Mouse (Mus musculus) MEL (cell line): ENCODE data around the gene Pard3. TPM values are rescaled to one million over a fixed set of nuclear protein-coding genes. Genes with fewer than 3 reads are reported as not detected.

Experiments
- DNase-seq: peaks from one replicate; pipeline ENCODE4 v3.0.0; 2011; ENCODE audit warnings: low read depth, low spot score
- H3K27ac ChIP-seq: 2 replicates; pipeline ENCODE4 v1.5.1; 2012; ENCODE audit warnings: low read depth, mild to moderate bottlenecking, control low read depth, low read length, moderate library complexity; ENCODE audit not compliant: control insufficient read depth
- H3K27me3 ChIP-seq, 2 experiments: fragments of 150-350 bp in 1 of 2; sonication (generic) in 1 of 2; 2 replicates each; pipeline ENCODE4 v1.6.1; 2012; ENCODE audit warnings: low read length in 2 of 2, mild to moderate bottlenecking in 2 of 2, improper control_type of control experiment in 1 of 2, moderate library complexity in 1 of 2; ENCODE audit not compliant: insufficient read depth in 2 of 2, control insufficient read depth in 1 of 2
- H3K36me3 ChIP-seq, 2 experiments: 2 replicates each; pipeline ENCODE4 v1.6.1; 2012 to 2014; ENCODE audit warnings: low read length in 2 of 2, improper control_type of control experiment in 1 of 2, inconsistent platforms in 1 of 2, mild to moderate bottlenecking in 1 of 2; ENCODE audit not compliant: insufficient read depth in 2 of 2, control insufficient read depth in 1 of 2
- H3K4me1 ChIP-seq, 2 experiments: fragments of 150-350 bp in 1 of 2; sonication (generic) in 1 of 2; 2 replicates each; pipeline ENCODE4 v1.6.1; 2012; ENCODE audit warnings: low read length in 2 of 2, improper control_type of control experiment in 1 of 2, mild to moderate bottlenecking in 1 of 2; ENCODE audit not compliant: insufficient read depth in 2 of 2, control insufficient read depth in 1 of 2
- H3K4me3 ChIP-seq, 2 experiments: fragments of 150-350 bp in 1 of 2; sonication (generic) in 1 of 2; 2 replicates each; pipeline ENCODE4 v1.5.1; 2012; ENCODE audit warnings: low read depth in 2 of 2, low read length in 2 of 2, mild to moderate bottlenecking in 2 of 2, moderate library complexity in 2 of 2, control low read depth in 1 of 2, improper control_type of control experiment in 1 of 2; ENCODE audit not compliant: control insufficient read depth in 1 of 2, insufficient read depth in 1 of 2
- H3K79me2 ChIP-seq: 2 replicates; pipeline ENCODE4 v1.6.1; 2012; ENCODE audit warnings: mild to moderate bottlenecking, low read length, moderate library complexity; ENCODE audit not compliant: control insufficient read depth, poor library complexity, insufficient read depth
- H3K9ac ChIP-seq: 2 replicates; pipeline ENCODE4 v1.6.1; 2012; ENCODE audit warnings: low read depth, mild to moderate bottlenecking, control low read depth, low read length, moderate library complexity; ENCODE audit not compliant: control insufficient read depth, poor library complexity, severe bottlenecking
- H3K9me3 ChIP-seq: fragments of 150-350 bp; sonication (generic); replicated peaks from 2 replicates; pipeline ENCODE4 v1.6.1; 2012; ENCODE audit warnings: mild to moderate bottlenecking, low read length, improper control_type of control experiment, moderate library complexity; ENCODE audit not compliant: insufficient read depth
- BHLHE40 ChIP-seq: IDR thresholded peaks from 2 replicates; pipeline ENCODE4 v1.6.1; 2012; ENCODE audit warnings: low read depth, mild to moderate bottlenecking, inconsistent platforms, low read length, improper control_type of control experiment, borderline replicate concordance
- CTCF ChIP-seq, 3 experiments: IDR thresholded peaks in 2 of 3; conservative IDR thresholded peaks in 1 of 3; 2 replicates each; pipeline ENCODE4 v1.5.1; 2011 to 2012; ENCODE audit warnings: low read length in 3 of 3, low read depth in 2 of 3, mild to moderate bottlenecking in 2 of 3, improper control_type of control experiment in 1 of 3, inconsistent platforms in 1 of 3, mixed read lengths in 1 of 3, moderate library complexity in 1 of 3; ENCODE audit not compliant: control insufficient read depth in 1 of 3, insufficient read depth in 1 of 3, poor library complexity in 1 of 3, severe bottlenecking in 1 of 3
- E2F4 ChIP-seq: IDR thresholded peaks from 2 replicates; pipeline ENCODE4 v1.6.1; 2011; ENCODE audit warnings: low read depth, low read length, improper control_type of control experiment, borderline replicate concordance
- ELF1 ChIP-seq: IDR thresholded peaks from 2 replicates; pipeline ENCODE4 v1.6.1; 2014; ENCODE audit warnings: low read depth, mild to moderate bottlenecking, inconsistent platforms, low read length, improper control_type of control experiment, moderate library complexity
- ETS1 ChIP-seq: IDR thresholded peaks from 2 replicates; pipeline ENCODE4 v1.6.1; 2012; ENCODE audit warnings: low read depth, mild to moderate bottlenecking, inconsistent platforms, low read length, improper control_type of control experiment, moderate library complexity
- GABPA ChIP-seq: IDR thresholded peaks from 2 replicates; pipeline ENCODE4 v1.6.1; 2012; ENCODE audit warnings: low read depth, mild to moderate bottlenecking, inconsistent platforms, low read length, improper control_type of control experiment, moderate library complexity
- GATA1 ChIP-seq: IDR thresholded peaks from 2 replicates; pipeline ENCODE4 v1.6.1; 2011; ENCODE audit warnings: low read depth, low read length, improper control_type of control experiment
- HCFC1 ChIP-seq: IDR thresholded peaks from 2 replicates; pipeline ENCODE4 v1.6.1; 2012; ENCODE audit warnings: low read depth, mild to moderate bottlenecking, inconsistent platforms, low read length, improper control_type of control experiment, moderate library complexity
- KAT2A ChIP-seq: conservative IDR thresholded peaks from 2 replicates; pipeline ENCODE4 v1.6.1; 2012; ENCODE audit warnings: low read depth, low read length, improper control_type of control experiment, inconsistent platforms
- MAX ChIP-seq: IDR thresholded peaks from 2 replicates; pipeline ENCODE4 v1.6.1; 2011; ENCODE audit warnings: low read length, improper control_type of control experiment
- NRF1 ChIP-seq: IDR thresholded peaks from 2 replicates; pipeline ENCODE4 v1.6.1; 2014; ENCODE audit warnings: low read depth, mild to moderate bottlenecking, inconsistent platforms, low read length, improper control_type of control experiment, moderate library complexity; ENCODE audit not compliant: poor library complexity, insufficient read depth, severe bottlenecking
- POLR2A ChIP-seq, 2 experiments: IDR thresholded peaks; 2 replicates each; pipeline ENCODE4 v1.6.1; 2011 to 2012; ENCODE audit warnings: low read length in 2 of 2, mild to moderate bottlenecking in 2 of 2, control low read depth in 1 of 2, improper control_type of control experiment in 1 of 2, low read depth in 1 of 2, moderate library complexity in 1 of 2; ENCODE audit not compliant: control insufficient read depth in 1 of 2, insufficient read depth in 1 of 2, poor library complexity in 1 of 2
- POLR2AphosphoS5 ChIP-seq: IDR thresholded peaks from 2 replicates; pipeline ENCODE4 v1.6.1; 2012; ENCODE audit warnings: low read depth, borderline replicate concordance, mild to moderate bottlenecking, inconsistent platforms, low read length, moderate library complexity, mixed read lengths
- RAD21 ChIP-seq: IDR thresholded peaks from 2 replicates; pipeline ENCODE4 v1.6.1; 2011; ENCODE audit warnings: mild to moderate bottlenecking, low read depth, low read length, improper control_type of control experiment
- SIN3A ChIP-seq: IDR thresholded peaks from 2 replicates; pipeline ENCODE4 v1.6.1; 2012; ENCODE audit warnings: low read length, improper control_type of control experiment, inconsistent platforms
- SMC3 ChIP-seq: IDR thresholded peaks from 2 replicates; pipeline ENCODE4 v1.6.1; 2011; ENCODE audit warnings: low read depth, low read length, improper control_type of control experiment
- USF2 ChIP-seq, 2 experiments: IDR thresholded peaks; 2 replicates each; pipeline ENCODE4 v1.6.1; 2011 to 2012; ENCODE audit warnings: improper control_type of control experiment in 2 of 2, low read length in 2 of 2, borderline replicate concordance in 1 of 2, inconsistent platforms in 1 of 2, low read depth in 1 of 2, mild to moderate bottlenecking in 1 of 2; ENCODE audit not compliant: insufficient read depth in 1 of 2
- ZC3H11A ChIP-seq: IDR thresholded peaks from 2 replicates; pipeline ENCODE4 v1.6.1; 2012; ENCODE audit warnings: low read depth, mild to moderate bottlenecking, inconsistent platforms, low read length, improper control_type of control experiment
- ZKSCAN1 ChIP-seq: IDR thresholded peaks from 2 replicates; pipeline ENCODE4 v1.6.1; 2012; ENCODE audit warnings: low read depth, mild to moderate bottlenecking, inconsistent platforms, low read length, improper control_type of control experiment, moderate library complexity
- ZMIZ1 ChIP-seq: IDR thresholded peaks from 2 replicates; pipeline ENCODE4 v1.6.1; 2012; ENCODE audit warnings: low read depth, mild to moderate bottlenecking, inconsistent platforms, low read length, improper control_type of control experiment, moderate library complexity
- polyA plus RNA-seq, 2 experiments: library from polyadenylated mRNA; stranded (reverse) in 1 of 2; unstranded in 1 of 2; fragments of >175 nt in 1 of 2; fragments of >200 nt in 1 of 2; gene quantifications; 2 replicates each; pipeline versions ENCODE4 v1.2.1 to v1.2.4; 2012; ENCODE audit warnings: low replicate concordance in 2 of 2, low read depth in 1 of 2; ENCODE audit not compliant: insufficient read length in 2 of 2, insufficient read depth in 1 of 2, missing spikeins in 1 of 2
- total RNA-seq: library from RNA; depleted of rRNA; stranded (reverse); fragments of 300-350 nt; gene quantifications from 2 replicates; pipeline ENCODE4 v1.2.3, GENCODE M21; 2012

The Pard3 gene
- total and polyA plus RNA-seq, 3 experiments, result not detected

- H3K79me2 ChIP-seq, result no peaks in the 10 kb centered on the region
- no peaks in the 10 kb centered on the region for H3K36me3 ChIP-seq
- no peaks in the 10 kb centered on the region for H3K4me1 ChIP-seq
- no peak for DNase-seq
- H3K9me3 ChIP-seq, result no peaks in the 10 kb centered on the region
- no peak overlapping the region for H3K4me3 ChIP-seq
- H3K27ac ChIP-seq, result no peak overlapping the region
- no peak overlapping the region for H3K9ac ChIP-seq
- no peak for TF ChIP-seq GABPA
- no peak for TF ChIP-seq ELF1
- TF ChIP-seq SMC3, result no peak
- no peak for TF ChIP-seq MAX
- TF ChIP-seq SIN3A, result no peak
- TF ChIP-seq POLR2AphosphoS5, result no peak
- TF ChIP-seq ETS1, result no peak
- no peak for TF ChIP-seq POLR2A (IDR thresholded peaks at IDR 0.05; ENCODE audit: control insufficient read depth in 1 of 2, insufficient read depth in 1 of 2, low read depth in 1 of 2, low read length in 2 of 2, poor library complexity in 1 of 2)
- no peak for TF ChIP-seq GATA1
- no peak for TF ChIP-seq ZMIZ1
- TF ChIP-seq E2F4, result no peak
- no peak for TF ChIP-seq BHLHE40
- no peak for TF ChIP-seq ZKSCAN1
- TF ChIP-seq USF2 (IDR thresholded peaks at IDR 0.05; ENCODE audit: borderline replicate concordance in 1 of 2, insufficient read depth in 1 of 2, low read depth in 1 of 2, low read length in 2 of 2), result no peak
- no peak for TF ChIP-seq HCFC1
- no peak for TF ChIP-seq CTCF (IDR thresholded peaks at IDR 0.05 in 2 of 3, conservative IDR thresholded peaks at IDR 0.05 in 1 of 3; ENCODE audit: control insufficient read depth in 1 of 3, insufficient read depth in 1 of 3, low read depth in 2 of 3, low read length in 3 of 3, poor library complexity in 1 of 3, severe bottlenecking in 1 of 3)
- no peaks in the 10 kb centered on the region for H3K27me3 ChIP-seq
These were observed 314.1 kb downstream of the Pard3 start for GRCm38 (mm10) chr8:127377775-127378174.

- no peak for DNase-seq
- Histone ChIP-seq H3K4me1 (no peaks in the 10 kb centered on the region), H3K27ac (no peak overlapping the region), H3K36me3 (no peaks in the 10 kb centered on the region), H3K9me3 (no peaks in the 10 kb centered on the region)
- TF ChIP-seq ZC3H11A, result no peak
- no peak for TF ChIP-seq NRF1
- no peak for TF ChIP-seq RAD21
- TF ChIP-seq KAT2A, result no peak
- no peak for TF ChIP-seq POLR2AphosphoS5
- TF ChIP-seq, all 39 proteins: peak for 0
- H3K9ac ChIP-seq, result no peak overlapping the region
- H3K4me3 ChIP-seq, result no peak overlapping the region
- H3K79me2 ChIP-seq, result no peaks in the 10 kb centered on the region
- H3K27me3 ChIP-seq, result no peaks in the 10 kb centered on the region
These were observed 315.5 kb downstream of the Pard3 start for GRCm38 (mm10) chr8:127378994-127379858.
